ENCODE assay signal across 19 mouse cellular contexts in genomic region chr7:132439916-132440315, GRCm38 (mm10).
"Had no signal": no experiment of that assay in that cellular context is flagged by ENCODE, and none has a peak within 500 bp of the region (broad histone marks: within the 10 kb centered on the region; RNA-seq: fewer than 3 reads in every experiment).

No protein-coding gene starts in this region.

- H3K27me3 ChIP-seq: midbrain, embryonic 12.5 days; neural tube, embryonic 13.5 days; neural tube, embryonic 15.5 days; stomach, embryonic 15.5 days had no signal

- H3K9me3 ChIP-seq: midbrain, embryonic 10.5 days; midbrain, embryonic 12.5 days; neural tube, embryonic 13.5 days; neural tube, embryonic 15.5 days; stomach, embryonic 15.5 days had no signal

- H3K27ac ChIP-seq: midbrain, embryonic 10.5 days; midbrain, embryonic 12.5 days; neural tube, embryonic 13.5 days; neural tube, embryonic 15.5 days; stomach, embryonic 15.5 days; stomach, postnatal 0 days had no signal

- H3K36me3 ChIP-seq: midbrain, embryonic 10.5 days; midbrain, embryonic 12.5 days; neural tube, embryonic 13.5 days; neural tube, embryonic 15.5 days; stomach, embryonic 15.5 days had no signal

- H3K4me2 ChIP-seq: lung, embryonic 14.5 days; midbrain, embryonic 12.5 days; neural tube, embryonic 13.5 days; neural tube, embryonic 15.5 days; stomach, embryonic 15.5 days had no signal

- DNase-seq: lung, embryonic 14.5 days; lung, postnatal 10 days; lung, postnatal 4 days; midbrain, embryonic 14.5 days; retina, postnatal 1 day; right cerebral cortex, adult 18-20 months; right cerebral cortex, postnatal 25 days; right cerebral cortex, postnatal 4 days; thymus, adult 2 months; thymus, postnatal 25 days; thymus, postnatal 4 days had no signal

- ATAC-seq: midbrain, embryonic 16.5 days had no signal

- H3K9ac ChIP-seq: lung, embryonic 14.5 days; midbrain, embryonic 12.5 days; neural tube, embryonic 13.5 days; neural tube, embryonic 15.5 days; stomach, embryonic 15.5 days had no signal

- H3K4me3 ChIP-seq: midbrain, embryonic 10.5 days; midbrain, embryonic 12.5 days; myocyte; neural tube, embryonic 13.5 days; neural tube, embryonic 15.5 days; stomach, embryonic 15.5 days had no signal
